Mouse (Mus musculus) spleen, embryonic (tissue): ENCODE data around the gene Tmod4.

Source experiments
- CTCF ChIA-PET: fragments of 350-600 bp; sonication (Branson Sonifier 250); formaldehyde crosslinking; loops from one replicate; lab custom pipeline; 2022; lab: Charles Lee

Gene Tmod4

DNA sequence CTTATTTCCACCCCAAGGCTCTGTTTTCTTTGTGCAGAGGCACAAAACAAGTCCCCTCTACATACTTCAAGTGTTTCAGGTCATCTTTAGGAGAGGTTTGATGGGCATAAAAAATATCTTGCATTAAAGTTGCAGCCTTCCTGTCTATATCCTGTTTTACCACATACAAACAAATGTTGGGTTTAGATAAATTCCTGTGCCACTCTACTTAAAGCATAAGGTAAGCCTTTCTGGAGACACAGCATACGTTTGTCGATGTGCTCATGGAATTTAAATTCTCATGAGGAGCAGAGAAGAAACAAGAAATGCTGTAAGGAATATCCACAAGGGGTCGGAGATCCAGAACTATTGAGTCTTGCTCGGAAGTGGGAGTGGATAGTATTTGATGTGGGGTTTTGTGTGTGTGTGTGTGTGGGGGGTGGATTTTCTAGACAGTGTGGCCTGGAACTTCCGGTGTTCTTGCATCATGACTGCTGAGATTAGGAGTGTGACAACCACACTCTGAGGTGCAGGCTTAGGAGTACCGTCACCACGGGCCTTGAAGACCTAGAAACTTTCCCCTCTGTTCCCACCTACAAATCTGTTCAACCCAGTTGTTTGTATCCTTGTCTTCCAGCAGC is 11.3 kb downstream of the Tmod4 start:
- CTCF ChIA-PET, result interaction anchor here (1.4 kb wide), 1 partner anchor 23 kb away, joined by 3 read pairs; no protein-coding TSS in a partner anchor

DNA sequence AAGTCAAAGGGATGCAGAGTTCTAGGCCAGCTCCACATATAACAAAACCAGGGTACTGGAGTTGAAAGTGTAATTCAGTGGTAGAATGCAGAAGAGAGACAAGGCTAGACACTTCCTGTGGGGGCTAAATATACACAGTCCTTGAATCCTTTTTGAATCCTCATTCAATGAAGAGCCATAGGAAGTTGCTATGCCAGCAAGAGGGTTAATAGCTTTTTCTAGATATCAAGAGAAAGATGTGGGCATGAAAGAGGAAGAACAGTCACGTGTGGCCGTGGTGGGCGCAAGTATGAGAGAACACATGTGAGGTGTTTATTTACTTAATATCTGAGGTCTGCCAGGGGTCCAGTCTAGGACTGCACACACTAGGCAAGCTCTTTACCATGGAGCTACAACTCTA is 12.1 kb downstream of the Tmod4 start:
- CTCF ChIA-PET, result interaction anchor here (1.4 kb wide), 1 partner anchor 24 kb away, joined by 3 read pairs; no protein-coding TSS in a partner anchor

DNA sequence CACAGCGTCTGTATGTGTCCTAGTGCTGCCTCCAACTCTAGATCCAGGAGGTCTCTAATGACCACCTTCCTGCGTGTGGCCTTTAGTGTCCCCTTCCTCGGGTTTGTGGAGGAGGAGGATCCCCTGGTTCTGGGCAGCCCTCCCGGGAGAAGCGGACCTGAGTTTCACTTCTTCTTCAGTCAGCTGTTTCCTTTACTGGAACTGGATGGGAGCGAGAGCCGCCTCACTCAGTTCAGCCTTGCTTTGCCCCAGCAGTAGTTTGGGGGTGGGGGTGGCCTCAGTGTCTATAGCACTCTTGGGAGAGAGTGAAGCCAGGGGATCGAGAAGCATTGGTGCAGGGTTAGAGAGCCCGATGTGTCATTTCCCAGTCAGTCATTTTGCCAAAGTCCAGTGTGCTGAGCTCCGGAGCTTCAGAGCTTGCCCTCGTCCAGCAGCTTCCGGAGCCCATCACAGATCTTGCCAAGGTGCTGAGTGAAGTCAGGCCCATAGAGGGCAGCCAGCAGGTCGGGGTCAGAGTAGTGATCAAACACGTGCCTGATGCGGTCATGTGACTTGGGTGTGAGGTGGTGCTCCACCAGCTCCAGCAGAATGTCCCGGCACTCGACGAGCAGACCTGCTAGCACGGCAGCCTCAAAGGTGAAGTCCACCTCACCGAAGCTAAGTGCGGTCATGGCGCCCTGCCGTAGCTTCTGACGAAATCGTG is 15.5 kb downstream of the Tmod4 start:
- CTCF ChIA-PET, result interaction anchor here (0.6 kb wide), 2 partner anchors 13 to 16 kb away, joined by 4 to 5 read pairs; no protein-coding TSS in a partner anchor

DNA sequence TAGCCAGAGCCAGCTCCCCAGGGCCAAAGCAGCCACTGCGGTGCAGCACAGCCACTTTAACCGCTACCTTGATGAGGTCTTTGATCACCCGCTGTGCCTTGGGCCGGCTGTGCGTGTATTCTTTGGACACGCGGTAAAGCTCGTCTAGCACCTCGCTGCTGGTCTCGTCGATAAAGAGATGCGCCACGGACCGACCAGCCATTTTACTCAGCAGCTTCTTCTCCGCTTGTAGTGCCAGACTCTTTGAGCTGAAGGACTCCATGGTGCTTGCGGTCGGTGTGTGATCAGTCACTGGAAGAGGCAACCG is 16.0 kb downstream of the Tmod4 start:
- CTCF ChIA-PET, result interaction anchor here (0.6 kb wide), 1 partner anchor 15 kb away, joined by 4 read pairs; no protein-coding TSS in a partner anchor

DNA sequence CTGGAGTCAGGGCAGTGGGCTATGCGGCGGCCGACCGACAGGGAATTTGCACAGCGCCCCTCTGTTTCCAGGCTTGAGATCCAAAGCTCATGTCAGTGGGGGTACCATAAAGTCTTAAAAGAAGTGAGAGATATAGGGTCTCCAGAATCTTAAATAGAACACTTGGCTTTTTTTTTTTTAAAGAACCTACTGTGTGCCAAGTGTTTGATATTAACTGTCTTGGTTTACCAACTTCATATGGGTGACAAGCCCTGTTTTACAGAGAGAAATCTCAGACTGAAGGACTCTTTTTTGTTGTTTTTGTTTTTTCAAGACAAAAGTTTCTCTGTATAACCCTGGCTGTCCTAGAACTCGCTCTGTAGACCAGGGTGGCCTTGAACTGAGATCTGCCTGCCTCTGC is 16.5 kb downstream of the Tmod4 start:
- CTCF ChIA-PET, result interaction anchor here (0.6 kb wide), 1 partner anchor 164 kb away, joined by 4 read pairs; no protein-coding TSS in a partner anchor

DNA sequence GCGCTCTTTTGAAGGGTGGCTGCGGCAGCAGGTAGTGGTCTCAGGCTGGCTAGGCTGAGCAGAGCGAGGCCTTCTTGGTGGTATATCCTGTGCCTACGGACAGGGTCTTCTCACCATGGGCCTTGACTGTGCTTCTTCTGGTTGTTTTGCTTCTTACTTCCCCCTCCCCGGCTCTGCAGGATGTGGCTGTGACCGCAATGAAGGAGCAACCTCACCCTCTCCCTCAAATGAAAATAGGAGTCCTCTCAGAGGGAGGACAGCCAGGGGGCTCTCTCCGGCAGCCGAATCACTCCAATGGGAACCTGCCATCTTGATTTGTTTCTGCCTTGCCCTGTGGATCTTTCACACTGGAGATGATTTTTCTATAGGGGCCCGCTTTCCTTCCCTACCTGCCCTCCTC is 17.2 kb downstream of the Tmod4 start:
- CTCF ChIA-PET, result interaction anchor here (0.6 to 0.8 kb wide), 2 partner anchors 32 to 484 kb away, joined by 3 read pairs; no protein-coding TSS in a partner anchor

DNA sequence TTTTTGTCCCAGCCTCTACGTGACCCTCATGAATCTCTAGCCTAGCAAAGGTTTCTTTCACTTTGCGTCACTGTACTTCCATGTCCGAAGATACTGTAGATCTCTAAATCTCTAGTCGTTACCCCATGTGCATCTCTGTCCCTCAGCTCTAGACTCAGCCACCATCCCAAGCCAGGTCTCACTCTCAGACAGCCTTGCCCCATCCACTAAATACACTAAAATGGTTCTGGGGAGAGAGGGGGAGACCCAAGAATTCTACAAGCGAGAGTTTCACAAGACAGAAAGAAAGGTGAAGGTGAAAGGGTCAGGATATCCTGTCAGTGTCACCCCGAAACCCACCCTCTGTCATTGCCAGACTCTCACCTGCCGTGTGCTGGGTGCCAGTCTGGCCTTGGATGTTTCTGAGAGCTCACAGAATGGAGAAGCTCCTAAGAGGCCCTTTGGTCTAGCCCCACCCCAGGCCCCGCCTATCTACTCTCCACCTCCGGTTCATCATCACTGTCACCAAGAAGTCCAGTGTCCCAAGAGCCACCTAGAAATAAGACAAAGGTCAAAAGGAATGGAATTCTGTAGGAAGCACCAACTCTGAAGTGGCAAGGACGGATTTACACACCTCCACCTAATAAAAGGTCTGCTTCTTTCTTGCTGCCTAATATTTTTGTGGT is 17.8 kb downstream of the Tmod4 start, which contains the start of gene Tnfaip8l2:
Gene Tnfaip8l2, minus strand, starts transcription at position 409 of the 665 bp plus-strand sequence.
- CTCF ChIA-PET, result interaction anchor here (0.6 to 0.8 kb wide), 3 partner anchors 13 to 483 kb away, joined by 3 to 6 read pairs (median 3); no protein-coding TSS in a partner anchor

DNA sequence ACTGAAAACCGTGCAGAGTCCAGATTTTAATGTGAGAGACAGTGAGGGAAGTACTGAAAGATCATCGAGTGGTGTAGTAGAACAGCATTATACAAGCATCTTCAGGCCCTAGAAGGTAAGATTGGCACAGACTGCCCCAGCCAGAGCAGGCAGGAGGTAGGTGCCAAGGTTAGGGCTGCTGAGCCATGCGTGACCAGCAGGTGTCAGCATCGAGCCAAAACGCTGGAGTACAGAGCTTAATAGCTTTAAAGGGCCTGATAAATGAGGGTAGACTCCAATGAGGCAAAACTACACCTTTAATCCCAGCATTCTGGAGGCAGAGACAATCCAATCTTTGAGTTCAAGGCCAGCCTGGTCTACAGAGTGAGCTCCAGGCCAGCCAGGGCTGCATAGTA is 18.3 kb downstream of the Tmod4 start:
- CTCF ChIA-PET, result no interaction called here

DNA sequence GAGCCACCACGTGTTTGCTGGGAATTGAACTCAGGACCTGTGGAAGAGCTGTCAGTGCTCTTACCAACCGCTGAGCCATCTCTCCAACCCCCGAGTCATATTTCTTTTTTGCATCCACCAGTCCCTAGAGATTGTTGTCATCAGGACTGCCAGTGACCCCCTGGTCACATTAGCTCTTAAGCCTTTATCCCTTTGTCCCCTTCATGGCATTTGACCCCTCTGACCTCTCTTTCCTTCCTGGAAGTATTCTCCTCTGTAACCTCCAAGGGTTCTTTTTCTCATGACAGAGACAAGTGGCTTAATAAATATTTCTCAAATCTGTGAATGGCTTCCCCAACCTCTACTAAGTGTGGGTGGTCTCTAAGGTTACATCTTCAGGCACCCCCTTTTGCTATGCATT is 23.6 kb downstream of the Tmod4 start:
- CTCF ChIA-PET, result no interaction called here

DNA sequence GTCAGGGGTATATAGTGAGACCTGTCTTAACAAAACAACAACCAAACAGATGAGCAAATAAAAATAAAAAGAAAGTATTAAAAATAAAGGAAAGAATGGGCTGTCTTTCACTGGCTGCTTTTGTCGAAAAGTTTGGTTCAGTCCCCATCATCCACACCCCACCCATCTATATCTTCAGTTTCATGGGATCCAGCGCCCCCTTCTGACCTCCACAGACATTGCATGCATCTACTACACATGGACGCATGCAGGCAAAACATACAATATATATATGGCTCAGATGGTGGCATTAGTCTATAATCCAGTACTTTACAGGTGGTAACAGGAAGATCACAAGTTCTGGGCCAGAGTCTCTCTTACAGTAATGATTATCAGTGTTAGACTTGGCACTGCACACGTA is 29.6 kb downstream of the Tmod4 start:
- CTCF ChIA-PET, result no interaction called here

DNA sequence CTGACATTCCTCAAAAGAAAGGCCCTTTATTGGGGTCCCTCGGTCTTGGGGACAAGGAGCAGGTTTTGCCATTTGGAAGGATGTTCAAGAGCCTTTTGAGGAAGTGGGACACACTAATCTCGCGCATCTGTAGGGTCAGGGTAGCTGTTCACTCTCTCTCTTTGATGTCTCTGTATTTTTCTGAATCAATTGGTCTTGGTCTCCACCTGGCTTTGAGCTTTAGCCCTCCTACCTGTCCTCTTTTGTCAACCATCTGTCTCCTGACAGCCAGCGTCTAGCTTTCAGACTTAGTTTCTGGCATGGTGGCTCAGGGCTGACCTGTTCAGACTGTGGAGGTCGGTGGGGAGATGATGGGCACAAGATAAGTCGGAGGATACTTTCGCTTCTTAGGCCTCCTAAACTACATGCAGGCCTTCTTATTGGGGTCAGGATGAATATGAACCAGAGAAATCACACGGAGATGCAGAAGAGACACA is 35.3 kb downstream of the Tmod4 start:
- CTCF ChIA-PET, result interaction anchor here (0.5 to 1.1 kb wide), 2 partner anchors 48 to 116 kb away, joined by 3 read pairs; no protein-coding TSS in a partner anchor

DNA sequence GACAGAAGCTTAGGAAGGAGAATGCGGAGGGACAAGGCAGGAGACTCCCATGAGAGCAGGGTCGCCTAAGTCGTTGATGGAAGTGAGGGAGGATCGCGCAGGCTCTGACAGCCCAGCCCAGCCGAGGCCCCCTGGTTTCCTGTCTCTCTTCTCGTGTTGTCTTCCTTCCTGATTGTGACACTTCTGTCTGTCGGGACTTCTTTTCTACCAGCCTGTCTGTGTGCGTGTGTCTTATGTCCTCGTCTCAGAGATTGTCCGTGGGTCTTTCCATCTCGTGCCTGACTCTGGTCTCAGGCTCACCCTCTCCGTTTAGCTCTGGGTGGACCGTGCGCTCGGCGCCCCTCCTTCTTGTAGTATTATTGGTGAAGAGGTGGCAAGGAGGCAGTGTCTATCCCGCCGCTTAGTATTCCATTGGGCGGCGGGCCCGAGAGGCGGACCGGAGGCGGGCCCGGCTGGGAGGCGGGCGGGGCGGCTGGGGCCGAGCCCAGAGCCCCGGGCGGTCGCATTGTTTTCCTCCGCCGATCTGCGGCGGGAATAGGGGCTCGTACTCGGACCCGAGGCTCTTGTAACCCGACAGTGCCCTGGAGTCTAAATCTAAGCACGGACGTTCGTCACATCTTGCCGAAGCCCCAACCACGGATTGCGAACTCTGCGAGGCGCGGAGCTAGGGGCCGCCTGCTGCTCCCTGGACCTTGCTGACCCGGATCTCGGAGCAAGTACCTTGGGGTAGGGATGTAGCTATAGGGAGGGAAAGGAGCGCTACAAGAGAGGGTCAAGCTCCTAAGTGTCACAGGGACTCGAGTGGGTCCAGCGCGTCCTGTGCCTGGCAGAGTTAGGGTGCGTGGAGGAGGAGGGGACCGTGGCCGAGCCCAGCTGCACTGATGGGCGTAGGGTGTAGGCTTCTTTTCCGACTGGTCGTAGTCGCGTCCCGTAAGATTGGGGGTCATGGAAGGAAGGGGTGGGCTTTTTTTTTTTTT is 36.0 kb downstream of the Tmod4 start, which contains the start of gene Sema6c:
Gene Sema6c, plus strand, starts transcription at position 471 of the 977 bp plus-strand sequence.
- CTCF ChIA-PET, result interaction anchor here (0.5 to 1.1 kb wide), 3 partner anchors 13 to 115 kb away, joined by 3 read pairs; no protein-coding TSS in a partner anchor

DNA sequence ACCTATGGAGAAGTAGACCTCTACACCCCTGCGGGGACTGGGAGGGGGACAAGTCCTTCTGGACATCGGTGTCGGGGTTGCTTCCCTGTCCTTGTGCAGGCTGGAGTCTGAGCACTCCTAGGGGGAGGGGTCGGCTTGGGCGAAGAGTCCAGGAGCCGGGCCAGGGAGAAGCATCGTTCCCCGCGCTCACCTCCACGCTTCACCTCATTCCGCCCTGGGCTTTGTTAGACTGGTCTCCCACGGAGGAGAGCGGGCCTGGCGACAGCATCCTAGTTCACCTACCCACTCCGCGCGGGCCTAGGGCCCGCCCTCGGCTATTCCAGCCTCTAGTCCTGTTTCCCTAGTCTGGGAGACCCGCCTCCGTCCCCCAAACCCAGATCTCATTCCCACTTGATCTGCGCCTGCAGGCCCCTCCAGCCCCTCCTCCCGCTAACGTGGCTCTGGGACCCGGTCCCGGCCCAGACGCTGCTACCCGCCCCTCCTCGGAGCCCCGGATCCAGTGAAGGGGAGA is 36.8 kb downstream of the Tmod4 start:
- CTCF ChIA-PET, result no interaction called here

DNA sequence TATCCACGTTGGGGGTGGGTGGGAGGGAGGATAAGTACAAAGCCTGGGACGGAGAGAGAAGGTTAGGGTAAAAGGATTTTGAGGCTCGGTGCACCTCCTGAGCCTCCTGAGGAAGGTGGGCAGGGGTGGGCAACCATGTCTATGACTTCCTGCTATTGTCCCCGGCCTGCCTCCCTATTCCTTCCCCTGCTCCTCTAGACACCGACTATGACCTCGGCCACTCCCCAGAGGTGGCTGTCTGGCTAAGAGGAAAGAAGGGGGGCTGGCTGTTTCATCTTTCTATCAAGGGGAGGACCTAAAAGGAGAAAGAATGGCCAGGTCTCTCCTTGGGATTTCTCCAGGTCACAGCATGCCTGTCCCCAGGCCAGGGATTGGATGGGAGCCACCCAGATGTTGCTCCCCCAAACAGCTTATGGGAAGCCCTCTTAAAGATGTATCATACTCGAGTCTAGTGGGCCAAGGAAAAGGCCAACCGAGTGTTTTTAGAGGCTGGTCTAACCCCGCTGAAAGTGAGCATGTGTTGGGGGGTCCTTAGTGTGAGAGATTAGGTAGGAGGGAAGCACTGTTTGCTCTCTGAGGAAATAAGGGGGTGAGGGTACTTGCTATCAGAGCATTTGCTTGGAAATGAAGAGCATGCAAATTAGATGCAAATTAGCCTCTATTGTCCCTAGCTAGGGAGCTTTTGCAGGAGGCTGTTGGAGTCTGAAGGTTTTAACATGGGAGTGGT is 37.5 kb downstream of the Tmod4 start:
- CTCF ChIA-PET, result no interaction called here

DNA sequence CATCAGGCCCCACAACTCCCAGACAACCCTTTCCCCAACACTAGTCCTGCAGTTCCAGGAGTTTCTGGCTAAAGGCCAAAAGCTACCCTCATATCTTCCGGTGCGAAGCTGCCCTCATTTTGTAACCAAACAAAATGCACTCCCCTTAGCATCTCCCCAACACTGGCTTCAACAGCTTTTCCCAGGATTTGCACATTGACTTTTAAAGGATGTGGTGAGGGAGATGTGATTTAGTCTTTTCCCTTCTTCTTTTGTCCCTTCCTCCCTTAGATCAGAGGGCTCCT is 38.0 kb downstream of the Tmod4 start:
- CTCF ChIA-PET, result no interaction called here

DNA sequence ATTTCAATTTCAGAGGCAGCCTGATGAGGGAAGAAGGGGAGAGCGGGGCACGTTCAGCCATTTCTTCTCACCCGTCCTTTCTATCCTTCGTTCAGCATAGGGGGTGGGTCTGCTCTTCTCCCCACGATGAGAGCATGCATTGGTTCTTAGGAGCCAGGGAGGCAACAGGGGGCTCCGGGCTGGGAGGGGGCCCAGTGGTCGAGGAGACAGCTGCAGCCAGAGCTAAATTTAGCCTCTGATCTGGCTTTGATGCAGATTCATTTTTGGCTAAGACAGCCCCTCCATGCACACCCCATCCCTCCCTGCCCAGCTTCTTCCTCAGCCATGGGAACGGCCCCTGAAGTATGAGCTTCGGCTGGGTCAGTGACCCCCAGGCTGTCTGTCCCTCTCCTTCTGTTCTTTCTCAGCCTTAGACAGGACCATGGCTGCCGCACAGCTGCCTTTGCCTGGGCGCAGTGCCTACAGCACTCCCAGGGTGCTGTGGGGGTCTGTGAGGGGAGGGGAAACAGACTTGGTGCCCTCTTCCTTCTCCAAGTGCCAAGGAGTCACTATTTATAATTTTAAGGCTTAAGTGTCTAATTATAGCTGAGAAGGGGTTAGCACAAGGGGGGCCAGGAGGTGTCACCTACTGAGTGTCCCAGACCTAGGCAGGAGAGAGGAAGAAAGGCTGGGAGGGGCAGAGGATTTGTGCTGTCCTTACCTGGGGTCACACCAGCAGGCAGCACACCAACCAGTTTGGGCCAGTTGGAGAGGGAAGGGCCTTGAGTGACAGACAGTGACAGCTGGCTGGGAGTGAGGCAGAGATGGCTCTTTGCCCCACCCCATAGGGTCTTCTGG is 39.4 kb downstream of the Tmod4 start:
- CTCF ChIA-PET, result no interaction called here

DNA sequence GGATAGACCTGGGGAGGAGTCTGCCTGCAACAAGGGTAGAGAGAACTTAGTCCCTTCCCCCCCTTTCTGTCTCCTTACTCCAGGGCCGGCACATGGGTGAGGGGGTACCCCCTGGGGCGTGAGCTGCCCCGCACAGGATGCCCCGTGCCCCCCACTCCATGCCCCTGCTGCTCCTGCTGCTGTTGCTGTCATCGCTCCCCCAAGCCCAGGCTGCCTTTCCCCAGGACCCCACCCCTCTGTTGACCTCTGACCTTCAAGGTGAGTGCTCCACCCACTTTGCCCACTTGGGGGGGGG is 39.9 kb downstream of the Tmod4 start:
- CTCF ChIA-PET, result no interaction called here

DNA sequence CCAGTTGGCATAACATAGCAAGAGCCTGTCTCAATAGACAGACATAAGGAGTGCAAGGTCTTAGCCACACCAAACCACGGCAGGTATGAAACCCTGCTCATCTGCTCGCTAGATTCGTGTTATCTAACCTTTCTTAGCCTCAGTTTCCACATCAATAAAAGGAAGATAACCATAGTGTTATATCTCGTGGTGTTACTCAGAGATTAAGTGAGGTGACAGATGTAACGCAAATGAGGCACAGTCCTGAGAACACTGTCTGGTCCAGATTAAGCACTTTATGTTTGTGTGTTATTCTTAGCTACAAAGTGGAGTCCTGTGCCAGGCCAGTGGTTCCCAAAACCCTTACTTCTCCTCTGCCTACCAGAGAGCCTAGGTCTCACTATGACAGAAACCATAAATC is 40.6 kb downstream of the Tmod4 start:
- CTCF ChIA-PET, result no interaction called here

DNA sequence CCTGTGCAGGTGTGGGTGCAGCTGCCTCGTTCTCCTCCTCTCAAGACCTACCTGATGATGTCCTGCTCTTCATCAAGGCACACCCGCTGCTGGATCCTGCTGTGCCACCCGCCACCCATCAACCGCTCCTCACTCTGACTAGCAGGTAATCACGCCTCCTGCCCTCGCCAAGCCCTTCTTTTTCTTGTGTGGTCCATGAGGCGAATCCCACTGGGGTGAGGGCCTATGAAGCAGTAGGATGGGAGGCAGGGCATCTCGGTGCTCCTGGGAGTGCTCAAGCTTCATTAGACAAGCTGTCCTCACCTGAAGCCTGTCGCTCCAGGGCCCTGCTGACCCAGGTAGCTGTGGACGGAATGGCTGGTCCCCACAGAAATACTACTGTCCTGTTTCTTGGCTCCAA is 45.7 kb downstream of the Tmod4 start:
- CTCF ChIA-PET, result no interaction called here
